Mouse (Mus musculus) liver, embryonic 14.5 days (tissue): Measurements from ENCODE around the gene Htr3b. TPM values are rescaled to one million over a fixed set of nuclear protein-coding genes. Genes with fewer than 3 reads are reported as not detected.

ENCODE experiments used
- ATAC-seq: fragments of 200-750 bp; cut with Nextera tagmentation; 2 replicates; pipeline ENCODE4 v1.8.0; 2017; ENCODE audit warnings: moderate number of reproducible peaks, mild to moderate bottlenecking, moderate library complexity; ENCODE audit not compliant: insufficient read depth
- DNase-seq, 3 experiments: peaks; one replicate each; pipeline ENCODE4 v3.0.0-alpha.2; 2012 to 2013; ENCODE audit warnings: low read depth in 3 of 3, low spot score in 3 of 3
- H3K27ac ChIP-seq: fragments of 300-500 bp; sonication (generic); 2 replicates; pipeline ENCODE4 v1.5.1; 2014; ENCODE audit warnings: moderate library complexity, mild to moderate bottlenecking, control low read depth, inconsistent platforms
- H3K27me3 ChIP-seq: fragments of 300-500 bp; sonication (generic); 2 replicates; pipeline ENCODE4 v1.6.1; 2014; ENCODE audit warnings: mild to moderate bottlenecking, low read length, moderate library complexity; ENCODE audit not compliant: control insufficient read depth, insufficient read depth
- H3K36me3 ChIP-seq: fragments of 300-500 bp; sonication (generic); replicated peaks from 2 replicates; pipeline ENCODE4 v1.6.1; 2014; ENCODE audit warnings: low read depth; ENCODE audit not compliant: control insufficient read depth, insufficient read depth
- H3K4me1 ChIP-seq, 2 experiments: fragments of 200-500 bp in 1 of 2; fragments of 300-500 bp in 1 of 2; sonication (generic) in 1 of 2; replicated peaks; 2 replicates each; pipeline ENCODE4 v1.6.1; 2012 to 2014; ENCODE audit warnings: antibody characterized with exemption in 1 of 2, inconsistent platforms in 1 of 2, low read length in 1 of 2; ENCODE audit not compliant: control insufficient read depth in 2 of 2, insufficient read depth in 2 of 2
- H3K4me2 ChIP-seq: fragments of 300-500 bp; sonication (generic); 2 replicates; pipeline ENCODE4 v1.6.1; 2014; ENCODE audit warnings: low read depth, mild to moderate bottlenecking, control low read depth, moderate library complexity
- H3K4me3 ChIP-seq, 2 experiments: fragments of 200-500 bp in 1 of 2; fragments of 300-500 bp in 1 of 2; sonication (generic) in 1 of 2; 2 replicates each; pipeline ENCODE4 v1.5.1; 2012 to 2014; ENCODE audit warnings: low read depth in 2 of 2, low read length in 2 of 2, mild to moderate bottlenecking in 2 of 2, control low read depth in 1 of 2, inconsistent platforms in 1 of 2, moderate library complexity in 1 of 2; ENCODE audit not compliant: insufficient read depth in 1 of 2
- H3K9ac ChIP-seq: fragments of 300-500 bp; sonication (generic); replicated peaks from 2 replicates; pipeline ENCODE4 v1.6.1; 2014; ENCODE audit warnings: mild to moderate bottlenecking, control low read depth, moderate library complexity
- H3K9me3 ChIP-seq: fragments of 300-500 bp; sonication (generic); 2 replicates; pipeline ENCODE4 v1.6.1; 2016; ENCODE audit warnings: low read length, mixed read lengths; ENCODE audit not compliant: control insufficient read depth
- CTCF ChIP-seq: IDR thresholded peaks from 2 replicates; pipeline ENCODE4 v1.5.1; 2016; ENCODE audit warnings: antibody characterized with exemption, low read depth, control low read depth
- EP300 ChIP-seq: IDR thresholded peaks from 2 replicates; pipeline ENCODE4 v1.6.1; 2016; ENCODE audit warnings: antibody characterized with exemption, low read depth
- WGBS: fragments of 180-500 bp; shearing (Covaris S2); extraction: QIAGEN DNeasy Blood & Tissue Kit; methylation state at CpG from one replicate; pipeline ENCODE4 v1.1.7; 2014; ENCODE audit not compliant: insufficient replicate concordance; 5-methylcytosine and 5-hydroxymethylcytosine counted together
- polyA plus RNA-seq, 2 experiments: library from polyadenylated mRNA; depleted of rRNA in 1 of 2; stranded (reverse) in 1 of 2; unstranded in 1 of 2; fragments of >200 nt; fragmentation: Nextera tagmentation in 1 of 2; extraction: Ambion mirVana in 1 of 2; gene quantifications; 2 replicates each; pipeline versions ENCODE4 v1.2.1 to v1.2.3; 2012 to 2014

Gene Htr3b
- polyA plus RNA-seq, 2 experiments, result 0.01 TPM; not detected in 1

- H3K4me2 ChIP-seq, result peak overlapping the region; percentile 23
- no peak overlapping the region for H3K9ac ChIP-seq
- no peaks in the 10 kb centered on the region for H3K9me3 ChIP-seq
- H3K27me3 ChIP-seq, result no peaks in the 10 kb centered on the region
- TF ChIP-seq CTCF (no peak), EP300 (no peak)
- DNase-seq (no peak), ATAC-seq (no peak)
- H3K4me3 ChIP-seq, result no peak overlapping the region
- peaks cover 7 to 21% of the 10 kb centered on the region in 2 experiments for H3K4me1 ChIP-seq
- WGBS, result 24% methylated on average over 12 of the region's 12 CpGs
- H3K27ac ChIP-seq, result no peak overlapping the region
- no peaks in the 10 kb centered on the region for H3K36me3 ChIP-seq
Observed at GRCm38 (mm10) chr9:48987201-48988101, 22.7 kb upstream of the Htr3b start.

- ATAC-seq (no peak), DNase-seq (no peak)
- H3K4me3 ChIP-seq, result no peak overlapping the region
- H3K9ac ChIP-seq, result no peak overlapping the region
- H3K9me3 ChIP-seq, result no peaks in the 10 kb centered on the region
- peak overlapping the region; percentile 92 for H3K4me2 ChIP-seq
- H3K27me3 ChIP-seq, result no peaks in the 10 kb centered on the region
- 26% methylated on average over 7 of the region's 7 CpGs for WGBS
- no peak for TF ChIP-seq CTCF
- no peak for TF ChIP-seq EP300
- peaks cover 7 to 21% of the 10 kb centered on the region in 2 experiments for H3K4me1 ChIP-seq
- no peak overlapping the region for H3K27ac ChIP-seq
- no peaks in the 10 kb centered on the region for H3K36me3 ChIP-seq
Observed at GRCm38 (mm10) chr9:48986616-48987141, 21.9 kb upstream of the Htr3b start.

DNA sequence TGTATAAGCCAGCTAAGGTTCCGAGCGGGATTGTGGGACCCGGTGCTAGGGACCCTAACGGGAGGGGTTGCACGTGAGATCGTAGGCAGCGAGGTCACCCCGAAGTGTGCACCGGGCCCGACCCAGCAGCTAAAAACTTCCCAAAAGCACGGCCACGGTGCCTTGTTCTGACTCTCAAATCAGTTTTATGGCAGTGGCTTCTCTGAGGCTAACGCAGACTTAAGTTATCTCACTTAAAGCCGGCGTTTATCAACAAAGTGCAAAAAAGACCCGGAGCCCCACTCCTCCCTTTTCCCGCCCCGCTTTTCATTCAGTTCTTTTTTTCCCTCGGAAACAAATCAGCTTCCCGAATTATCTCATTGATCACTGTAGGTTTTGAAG lies 20.9 kb upstream of the Htr3b start:
- Histone ChIP-seq H3K9ac (peak overlapping the region; percentile 68), H3K36me3 (no peaks in the 10 kb centered on the region), H3K4me3 (peak overlapping the region; percentile 59 to 78), H3K4me1 (peaks cover 7 to 25% of the 10 kb centered on the region in 2 experiments), H3K9me3 (no peaks in the 10 kb centered on the region), H3K27me3 (no peaks in the 10 kb centered on the region), H3K4me2 (peak overlapping the region; percentile 92), H3K27ac (no peak overlapping the region)
- under 1% methylated on average over 20 of the region's 20 CpGs for WGBS
- peak in 1 of 3 experiments; percentile 14 for DNase-seq
- ATAC-seq, result no peak; the same call in 1 of the 2 replicates
- TF ChIP-seq EP300 (no peak), CTCF (no peak)

- Histone ChIP-seq H3K9me3 (no peaks in the 10 kb centered on the region), H3K4me2 (peak within 1 kb of the TSS; percentile 92), H3K36me3 (no peaks in the 10 kb centered on the region), H3K9ac (peak within 1 kb of the TSS; percentile 68), H3K27me3 (no peaks in the 10 kb centered on the region), H3K4me3 (peak within 1 kb of the TSS; percentile 59 to 78), H3K4me1 (peaks cover 7 to 26% of the 10 kb centered on the region in 2 experiments), H3K27ac (peak within 1 kb of the TSS; percentile 51)
- no peak for TF ChIP-seq CTCF
- no peak for TF ChIP-seq EP300
- ATAC-seq, result peak; percentile 92
- DNase-seq, result peak; percentile 94 to 96 (median 94)
- 1% methylated on average over 81 of the region's 94 CpGs for WGBS
Observed at GRCm38 (mm10) chr9:48984845-48985707, 20.3 kb upstream of the Htr3b start, which contains the start of gene Usp28. Gene Usp28 (plus strand): TSS chr9:48985375.
